Mouse (Mus musculus) spleen, adult 18-20 months (tissue): ENCODE measurements around the gene Nav3.

Experiments
- DNase-seq, 2 experiments: peaks; one replicate each; pipeline ENCODE4 v3.0.0; 2022; ENCODE audit warnings: mixed read lengths in 2 of 2

The Nav3 gene

DNA sequence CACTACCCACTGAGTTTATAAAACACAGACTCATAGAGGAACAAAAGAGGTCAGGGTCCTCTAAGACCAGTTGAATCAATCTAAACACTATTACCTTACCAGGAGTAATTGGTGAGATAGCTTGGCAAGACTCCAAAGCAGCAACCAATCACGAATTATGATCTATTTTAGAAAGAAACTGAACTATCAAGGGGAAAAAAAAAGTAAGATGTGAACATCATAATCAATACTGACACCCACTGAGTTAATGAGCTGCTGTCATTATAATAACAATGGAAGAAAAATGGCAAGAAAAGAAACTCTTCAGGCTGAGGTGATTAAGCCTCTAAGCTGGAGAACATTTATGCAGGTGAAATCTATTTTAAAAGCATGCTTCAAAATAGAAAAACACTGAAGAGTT lies 653.8 kb downstream of the Nav3 start:
- DNase-seq, result no peak

DNA sequence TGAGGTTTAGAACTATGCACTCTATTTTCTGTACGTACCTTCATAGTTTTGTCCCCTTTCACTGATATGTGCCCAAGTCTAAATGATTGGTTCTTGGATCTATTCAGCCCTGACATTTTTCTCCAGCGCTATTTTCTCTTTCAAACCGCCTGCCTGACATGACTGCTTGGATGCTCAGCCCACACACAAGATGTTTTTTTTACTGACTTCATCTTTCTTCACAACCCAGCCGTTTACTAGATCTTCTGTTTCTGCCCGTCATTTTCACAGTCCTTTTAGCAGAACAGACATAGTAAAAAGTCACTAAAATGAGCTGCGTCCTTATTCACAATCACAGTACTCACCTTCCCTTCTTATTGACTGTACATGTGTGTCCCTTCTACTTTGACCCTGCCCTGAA lies 656.8 kb downstream of the Nav3 start:
- DNase-seq, result no peak

DNA sequence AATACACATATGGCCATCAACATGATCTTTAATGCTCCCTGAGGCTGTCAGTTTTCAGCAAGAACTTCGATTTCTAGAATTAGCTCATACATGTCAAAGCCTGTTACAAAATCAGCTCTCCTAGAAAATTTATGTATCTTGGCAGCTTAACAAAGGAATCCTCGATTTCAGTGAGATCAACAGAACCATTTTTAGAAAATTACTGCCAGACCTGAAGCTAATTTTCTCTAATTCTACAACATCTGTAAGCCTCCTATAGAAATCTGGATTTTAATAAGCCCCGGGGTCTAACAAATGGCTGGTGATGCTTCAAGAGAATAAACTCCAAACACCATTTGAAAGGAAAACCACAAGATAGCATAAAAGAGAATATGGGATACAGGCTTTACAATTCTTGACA lies 659.0 kb downstream of the Nav3 start:
- no peak for DNase-seq

DNA sequence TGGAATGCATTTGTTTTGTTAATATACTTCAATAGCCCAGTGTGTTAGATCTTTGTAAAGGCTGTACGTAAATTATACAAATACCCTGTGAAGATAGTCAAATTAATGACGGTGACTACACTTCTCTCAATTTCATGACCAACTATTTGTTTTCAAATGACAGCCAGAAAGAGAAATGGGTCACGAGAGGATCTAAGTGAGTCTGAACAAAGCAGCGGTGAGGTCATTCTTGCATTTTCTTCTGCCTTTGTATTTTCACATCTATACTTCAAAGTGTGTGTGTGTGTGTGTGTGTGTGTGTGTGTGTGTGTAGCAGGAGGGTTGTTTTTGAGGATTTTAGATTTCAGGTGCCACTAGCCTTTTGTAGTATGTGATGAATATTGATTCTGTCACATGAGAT lies 662.5 kb downstream of the Nav3 start:
- DNase-seq, result no peak

DNA sequence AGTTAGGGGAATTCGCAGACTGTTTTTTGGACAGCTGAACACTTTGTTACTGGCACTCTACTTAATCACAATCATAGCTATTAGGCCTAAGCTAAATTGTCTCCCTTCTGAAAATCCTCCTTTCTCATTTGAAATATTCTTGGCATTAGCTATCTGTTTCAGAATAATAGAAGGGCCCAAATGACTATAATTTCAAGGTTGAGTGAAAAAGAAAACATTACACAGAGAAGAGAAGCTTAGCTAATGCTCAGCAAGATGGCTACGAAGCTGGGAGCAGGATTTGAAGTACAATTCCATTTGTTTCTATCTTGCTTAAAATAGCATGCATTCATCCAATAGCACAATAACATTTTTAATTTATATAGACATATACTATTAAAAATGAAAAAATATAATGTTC lies 667.3 kb downstream of the Nav3 start:
- no peak for DNase-seq

DNA sequence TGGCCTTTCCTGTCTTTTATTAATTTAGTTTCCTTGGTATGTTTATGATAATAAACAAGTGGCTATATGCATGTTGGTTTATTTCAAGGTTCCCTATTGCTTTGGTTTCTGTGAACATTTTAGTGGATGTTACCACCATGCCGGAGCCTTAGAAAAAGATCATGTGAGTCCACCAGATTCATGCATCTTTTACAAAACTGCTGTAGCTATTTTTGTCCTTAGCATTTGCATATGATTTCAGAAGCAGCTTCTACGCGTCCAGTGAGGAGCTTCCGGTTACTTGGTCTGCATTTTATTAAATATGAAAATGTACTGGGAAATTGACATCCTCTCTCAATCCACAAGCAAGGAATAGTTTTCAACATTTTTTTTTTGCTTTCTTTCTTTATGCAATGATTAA lies 676.9 kb downstream of the Nav3 start:
- no peak for DNase-seq

DNA sequence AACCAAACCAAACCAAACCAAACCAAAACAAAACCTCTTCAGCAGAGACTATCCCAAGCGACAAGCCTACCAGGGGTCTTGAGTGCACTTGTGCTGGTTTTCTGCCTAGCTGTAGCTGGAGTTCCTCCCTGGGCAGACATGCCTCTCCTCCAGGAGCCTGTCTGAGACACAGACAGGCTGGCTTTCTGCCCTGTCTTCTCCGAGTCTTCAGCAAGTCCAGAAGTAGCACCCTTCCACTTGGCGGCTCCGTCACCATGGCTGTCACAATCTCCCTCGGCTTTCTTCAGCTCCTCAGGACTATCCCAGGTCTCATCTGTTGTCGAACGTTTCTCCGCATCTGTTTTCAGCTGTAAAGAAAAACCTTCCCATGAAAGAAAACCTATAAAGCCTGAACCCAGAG lies 686.9 kb downstream of the Nav3 start:
- DNase-seq, result no peak

DNA sequence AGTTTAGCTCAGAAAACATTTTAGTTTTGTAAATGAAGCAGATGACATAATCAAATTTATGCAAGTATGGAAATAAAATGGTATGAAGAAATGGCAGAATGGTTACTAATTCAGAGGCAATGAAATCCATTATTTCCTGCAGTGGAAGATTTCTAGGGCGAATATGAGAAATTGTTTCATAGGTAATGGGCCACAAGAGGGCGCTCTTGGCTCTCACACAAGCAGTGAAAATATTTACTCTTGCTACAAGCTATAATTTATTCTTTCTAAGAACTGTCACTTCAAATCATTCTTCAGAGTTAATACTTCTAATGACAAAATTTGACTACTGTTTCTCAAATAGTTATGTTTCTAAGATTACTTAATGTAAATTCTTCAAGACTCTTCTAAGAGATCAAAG lies 690.4 kb downstream of the Nav3 start:
- DNase-seq, result peak in 1 of 2 experiments; percentile 4

DNA sequence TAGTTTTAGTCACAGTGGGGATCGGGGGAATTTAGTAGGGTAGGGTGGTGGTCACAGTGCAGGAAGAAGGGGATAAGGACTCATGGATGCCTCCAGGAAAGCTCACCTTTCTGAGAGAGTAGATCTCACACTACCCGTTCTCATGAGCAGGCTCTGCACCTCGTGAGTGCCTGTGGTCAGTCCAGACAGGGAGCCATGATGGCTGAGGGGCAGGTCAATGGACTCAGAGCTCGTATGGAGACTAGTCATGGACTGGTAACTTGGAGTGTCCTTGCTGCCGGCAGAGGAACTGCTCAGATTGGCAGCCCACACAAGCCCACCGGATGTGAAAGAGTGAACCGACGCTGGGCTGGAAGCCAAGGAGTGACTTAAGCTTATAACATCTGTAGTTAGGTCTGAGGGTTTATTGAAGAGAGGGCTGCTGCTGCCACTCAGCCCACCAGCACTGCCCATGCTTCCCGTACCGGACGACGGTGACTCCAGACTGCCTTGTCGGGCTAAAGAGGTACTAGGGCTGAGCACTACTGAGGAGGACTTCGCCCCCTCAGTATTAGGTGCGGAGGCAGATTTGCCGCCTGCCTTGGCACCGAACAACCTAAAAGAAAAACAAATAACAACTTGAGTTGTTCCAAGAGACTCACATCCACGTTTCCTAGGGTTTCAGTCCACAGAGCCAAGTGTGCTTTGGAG lies 691.4 kb downstream of the Nav3 start:
- no peak for DNase-seq

DNA sequence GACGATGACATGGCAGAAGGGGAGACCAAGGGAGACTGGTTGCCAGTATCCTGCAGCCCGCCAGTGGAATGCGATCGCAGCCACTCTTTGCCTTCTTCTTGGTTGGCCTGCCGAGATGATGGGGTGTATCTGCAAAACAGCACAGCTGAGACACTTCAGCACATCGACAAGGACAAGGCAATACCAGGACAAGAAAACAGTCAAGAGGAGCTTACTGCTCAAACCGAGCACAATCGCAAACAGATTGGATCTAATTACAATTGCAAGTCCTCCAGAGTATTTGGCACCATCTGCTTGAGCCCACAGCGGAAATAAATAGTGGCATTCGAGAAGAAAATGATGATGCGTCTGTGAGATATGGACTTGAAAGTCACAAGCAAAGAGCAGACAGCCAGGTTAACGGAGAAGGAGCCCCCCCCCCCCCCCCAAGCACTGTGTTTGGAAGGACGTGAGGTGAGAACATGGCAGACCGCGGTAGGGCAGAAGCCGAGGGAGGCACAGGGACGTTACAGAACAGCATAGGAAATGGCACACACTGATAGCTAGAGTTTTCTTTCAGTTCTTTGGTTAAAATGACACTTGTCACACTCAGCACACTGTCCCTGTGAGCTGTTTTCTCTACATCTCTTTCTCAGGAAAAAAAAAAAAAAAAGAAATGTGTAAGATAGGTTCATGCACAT lies 696.9 kb downstream of the Nav3 start:
- DNase-seq, result no peak

DNA sequence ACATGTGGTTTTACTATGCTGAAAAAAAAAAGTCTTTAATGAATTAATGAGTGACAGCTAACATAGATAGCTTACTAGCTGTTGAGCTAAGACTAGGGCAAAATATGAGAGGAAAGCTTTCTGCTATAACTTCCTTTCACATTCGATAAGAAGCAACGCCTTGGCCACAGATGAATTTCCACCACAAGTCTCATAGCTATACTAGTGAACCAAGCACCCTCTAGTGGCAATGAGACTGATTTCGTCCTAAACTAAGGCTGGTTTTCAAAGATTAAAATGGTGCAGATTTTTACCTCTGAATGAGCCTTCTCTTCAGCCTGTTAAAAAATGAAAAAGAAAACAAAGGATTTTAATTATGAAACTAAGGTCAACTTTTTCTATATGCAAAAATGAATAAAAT lies 709.1 kb downstream of the Nav3 start:
- no peak for DNase-seq

DNA sequence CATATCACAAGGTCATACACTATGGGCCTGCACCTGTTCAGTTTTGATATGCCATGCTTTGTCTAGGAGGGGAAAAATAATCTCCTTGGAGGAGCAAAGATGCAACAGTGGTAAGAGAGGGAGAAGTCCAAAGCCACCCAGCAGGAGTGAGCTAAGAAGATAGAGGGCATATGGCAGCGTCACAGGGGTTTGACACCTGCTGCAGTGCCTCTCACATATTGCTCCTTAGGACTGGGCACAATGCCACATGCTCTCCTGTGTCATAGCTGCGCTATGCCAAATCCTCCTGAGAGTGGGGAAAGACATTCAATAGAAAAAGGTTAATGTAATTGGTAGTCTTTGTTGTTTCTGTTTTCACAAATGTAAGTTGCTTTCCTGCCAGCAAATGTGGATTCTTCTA lies 714.3 kb downstream of the Nav3 start:
- DNase-seq, result no peak

DNA sequence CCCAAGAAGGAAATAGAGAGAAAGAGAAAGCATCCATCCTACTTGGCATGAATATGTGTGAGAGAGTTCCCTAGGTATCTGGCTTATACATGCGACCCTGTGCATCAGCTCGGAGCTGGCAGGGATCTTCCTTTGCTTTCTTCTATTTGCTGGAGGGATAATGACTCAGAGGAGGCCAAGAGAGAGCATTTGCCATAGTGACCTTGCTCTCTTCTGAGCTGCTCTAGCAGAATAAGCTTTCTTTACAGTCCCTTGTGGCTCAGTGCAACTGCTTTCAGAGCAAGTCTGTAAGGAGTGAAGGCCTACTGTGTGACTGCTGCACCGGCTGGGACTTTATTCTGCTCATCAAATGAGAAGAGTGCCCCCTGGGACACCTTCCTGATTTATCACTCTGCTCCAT lies 715.7 kb downstream of the Nav3 start:
- DNase-seq, result no peak

DNA sequence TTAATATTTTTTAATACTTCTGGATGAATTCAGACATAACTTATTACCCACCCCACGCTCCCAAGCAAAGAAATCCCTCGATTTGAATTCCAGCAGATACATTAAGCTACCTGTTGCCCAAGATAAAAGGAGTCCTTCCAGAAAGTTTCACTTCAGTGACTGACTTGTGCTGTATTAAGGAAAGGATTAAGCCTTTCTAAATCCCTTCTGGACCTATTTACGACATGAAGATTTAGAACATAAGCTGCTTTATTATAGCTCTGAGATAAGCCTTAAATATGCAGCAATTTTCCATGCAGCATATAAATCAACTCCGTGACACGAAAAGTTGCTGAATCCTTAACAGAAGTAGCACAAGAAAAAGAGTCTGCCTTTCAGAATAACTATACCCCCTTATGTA lies 732.4 kb downstream of the Nav3 start:
- DNase-seq, result no peak

DNA sequence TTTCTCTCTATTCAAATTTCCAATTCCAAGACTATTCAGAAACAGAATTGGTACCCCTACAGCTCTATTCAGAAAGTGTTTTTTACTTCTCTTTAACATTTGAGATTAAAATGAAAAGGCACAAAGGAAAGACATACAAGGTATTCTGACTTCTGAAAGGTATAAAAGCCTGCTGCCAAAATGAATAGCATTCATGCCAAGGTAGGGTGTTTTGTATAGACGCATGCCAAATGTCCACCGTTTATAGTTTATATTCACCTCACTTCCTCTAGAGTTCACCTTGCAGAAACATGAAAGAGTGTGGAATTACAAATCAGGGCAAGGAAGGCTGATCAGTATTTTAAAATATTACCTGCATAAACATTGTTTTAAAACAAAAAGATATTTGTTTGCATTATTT lies 737.2 kb downstream of the Nav3 start:
- no peak for DNase-seq

DNA sequence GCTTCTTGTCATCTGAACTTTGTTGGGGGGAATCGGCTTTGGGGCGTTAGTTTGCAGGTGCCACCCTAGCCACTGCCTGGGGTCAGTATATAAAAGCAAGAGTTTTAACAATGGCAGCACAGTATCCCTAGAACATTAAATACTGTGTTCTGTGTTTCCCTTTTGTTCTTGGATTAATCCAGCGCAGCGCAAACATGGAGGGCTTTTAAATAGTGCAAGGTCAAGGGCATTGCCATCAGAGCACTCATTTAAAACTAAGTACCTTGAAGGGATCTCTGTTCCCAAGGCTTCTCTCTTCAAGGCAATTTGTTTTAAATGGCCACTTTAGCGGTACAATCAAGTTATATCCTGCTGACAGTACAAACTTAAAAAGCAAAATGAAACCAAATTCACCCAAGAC lies 737.6 kb downstream of the Nav3 start:
- DNase-seq, result no peak

DNA sequence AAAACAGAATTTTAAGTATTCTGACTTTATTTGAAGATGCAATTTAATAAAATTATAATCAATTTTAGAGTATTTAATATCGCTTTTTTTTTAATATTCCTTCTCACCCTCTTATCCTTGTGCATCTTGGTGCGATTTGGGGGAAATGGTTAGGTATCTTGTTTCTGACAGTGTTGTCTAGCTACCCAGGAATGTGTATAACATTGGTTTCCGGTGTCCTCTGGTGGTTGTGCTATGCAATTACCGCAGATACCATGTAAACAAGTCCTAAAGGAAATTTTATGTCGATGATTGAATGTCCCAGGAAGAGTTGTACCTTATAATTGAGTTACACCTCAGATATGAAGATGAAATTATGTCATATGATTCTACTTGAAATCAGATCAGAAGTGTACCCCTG lies 743.0 kb downstream of the Nav3 start:
- DNase-seq, result no peak

DNA sequence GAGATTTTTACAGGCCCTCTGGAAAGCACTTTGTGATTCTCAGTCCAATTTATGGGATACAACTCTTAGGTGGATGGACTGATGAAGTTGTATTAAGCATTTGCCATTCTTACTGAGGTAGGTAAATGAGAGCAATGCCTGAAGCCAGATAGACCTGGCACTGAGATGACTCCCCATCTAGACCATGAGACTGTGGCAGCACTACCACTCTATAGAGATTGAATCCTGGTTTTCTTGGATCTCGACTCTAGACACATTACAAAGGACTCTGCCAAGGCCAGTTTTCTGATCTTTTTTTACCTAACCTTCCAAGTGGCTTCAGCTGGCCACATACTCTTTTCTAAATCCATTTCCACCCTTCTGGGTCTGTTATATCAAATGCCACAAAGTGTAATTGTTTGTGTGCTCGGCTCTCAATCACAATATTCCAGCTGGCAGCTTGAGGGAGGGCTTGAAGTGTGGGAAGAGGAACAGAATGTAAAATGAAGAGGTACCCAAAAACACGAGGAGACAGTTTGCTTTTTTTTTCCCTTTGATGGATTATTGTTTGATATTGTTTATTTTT lies 756.2 kb downstream of the Nav3 start:
- DNase-seq, result no peak

DNA sequence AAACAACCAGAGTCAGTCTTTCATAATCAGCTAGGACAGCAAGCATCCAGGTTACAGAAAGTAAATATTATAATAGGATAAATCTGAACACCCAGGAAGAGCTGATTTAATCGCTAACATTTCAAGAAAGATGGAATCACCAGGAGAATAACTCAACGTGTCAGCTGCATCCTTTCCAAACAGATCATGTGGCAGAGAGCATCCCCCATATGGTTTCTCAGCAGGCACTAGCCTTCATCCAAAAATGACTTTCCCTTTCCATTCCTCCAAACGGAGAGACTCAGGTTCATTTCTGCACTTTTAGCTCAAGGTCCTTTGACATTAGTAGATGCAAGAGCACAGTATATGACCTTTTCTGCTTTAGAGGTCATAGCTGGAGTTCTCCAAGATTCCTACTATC lies 765.4 kb downstream of the Nav3 start:
- DNase-seq, result no peak

DNA sequence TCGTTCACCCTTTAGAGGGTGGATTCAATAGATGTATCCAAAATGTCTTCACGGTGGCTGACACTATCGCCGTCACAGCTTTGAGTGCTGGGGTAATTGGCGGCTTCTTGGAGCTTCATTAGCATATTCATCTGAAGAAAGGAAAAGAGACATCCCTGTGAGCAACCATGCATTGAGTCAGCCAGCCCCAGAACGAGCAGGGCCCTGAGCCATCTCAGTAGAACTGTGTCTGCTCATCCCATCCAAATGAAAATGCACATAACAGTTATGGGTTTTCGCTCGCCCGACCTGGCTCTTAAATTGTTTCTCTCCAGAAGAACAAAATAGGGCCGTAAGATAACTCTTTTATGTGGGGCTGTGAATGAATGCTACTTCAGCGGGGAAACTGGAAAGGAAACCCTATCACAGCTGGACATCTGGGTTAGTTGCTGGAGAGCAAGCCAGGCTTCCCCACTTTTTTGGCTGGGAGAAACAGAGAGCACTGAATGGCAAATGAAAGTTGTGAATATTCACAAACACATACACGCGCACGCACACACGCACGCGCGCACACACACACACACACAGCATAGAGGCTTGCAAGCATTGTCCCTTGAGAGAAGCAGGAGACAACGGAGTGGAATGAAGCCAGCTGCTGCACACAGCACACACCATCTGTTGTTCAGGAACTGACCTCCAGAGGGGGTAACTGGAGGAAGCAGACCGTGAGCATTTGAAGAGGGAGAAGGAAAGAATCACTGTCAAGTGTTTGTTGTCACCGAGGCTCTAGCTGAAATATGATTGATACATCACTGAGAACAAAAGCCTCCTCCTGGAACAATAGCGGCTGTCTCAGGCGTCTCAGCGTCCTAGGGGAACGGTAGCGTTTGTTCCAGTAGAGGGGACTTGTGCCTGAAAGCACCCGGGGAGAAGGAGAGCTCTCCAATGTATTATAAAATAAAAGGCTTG lies 771.6 kb downstream of the Nav3 start:
- DNase-seq, result no peak

DNA sequence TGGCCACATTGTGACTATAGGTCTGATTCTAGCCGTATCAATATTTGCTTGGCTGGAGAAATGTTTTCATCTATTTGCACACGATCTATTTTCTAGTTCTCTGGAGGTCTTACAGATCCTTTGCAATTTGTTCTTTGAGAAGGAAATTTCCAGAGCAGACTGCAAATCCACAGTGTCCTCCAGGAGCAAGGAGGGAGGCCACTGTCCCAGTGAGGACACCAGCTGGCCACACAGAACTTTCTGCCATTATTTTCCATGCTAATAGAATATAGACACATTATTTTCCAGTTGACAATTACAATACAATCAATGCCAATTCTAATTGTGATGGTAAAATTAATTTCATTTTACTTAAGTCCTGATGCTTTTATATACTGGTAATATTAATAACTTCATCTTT lies 783.1 kb downstream of the Nav3 start:
- no peak for DNase-seq

DNA sequence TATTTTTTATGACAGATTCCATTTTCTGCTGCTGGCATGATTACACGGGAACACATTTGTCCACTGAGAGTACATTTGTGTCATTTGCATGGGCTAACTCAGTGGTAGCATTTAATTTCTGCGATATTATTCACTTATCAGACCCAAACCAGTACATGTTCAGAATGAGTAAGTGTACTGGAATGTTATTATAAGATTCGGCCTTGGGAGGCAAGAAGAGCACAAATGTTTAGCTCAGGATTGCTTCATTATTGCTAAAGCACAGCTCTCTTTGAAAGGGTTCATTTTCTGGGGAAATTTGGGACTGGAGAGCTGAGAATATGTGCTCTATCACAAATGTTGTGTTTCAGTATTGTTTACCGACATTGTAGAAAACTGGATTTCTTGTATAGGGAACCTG lies 788.6 kb downstream of the Nav3 start:
- DNase-seq, result no peak

DNA sequence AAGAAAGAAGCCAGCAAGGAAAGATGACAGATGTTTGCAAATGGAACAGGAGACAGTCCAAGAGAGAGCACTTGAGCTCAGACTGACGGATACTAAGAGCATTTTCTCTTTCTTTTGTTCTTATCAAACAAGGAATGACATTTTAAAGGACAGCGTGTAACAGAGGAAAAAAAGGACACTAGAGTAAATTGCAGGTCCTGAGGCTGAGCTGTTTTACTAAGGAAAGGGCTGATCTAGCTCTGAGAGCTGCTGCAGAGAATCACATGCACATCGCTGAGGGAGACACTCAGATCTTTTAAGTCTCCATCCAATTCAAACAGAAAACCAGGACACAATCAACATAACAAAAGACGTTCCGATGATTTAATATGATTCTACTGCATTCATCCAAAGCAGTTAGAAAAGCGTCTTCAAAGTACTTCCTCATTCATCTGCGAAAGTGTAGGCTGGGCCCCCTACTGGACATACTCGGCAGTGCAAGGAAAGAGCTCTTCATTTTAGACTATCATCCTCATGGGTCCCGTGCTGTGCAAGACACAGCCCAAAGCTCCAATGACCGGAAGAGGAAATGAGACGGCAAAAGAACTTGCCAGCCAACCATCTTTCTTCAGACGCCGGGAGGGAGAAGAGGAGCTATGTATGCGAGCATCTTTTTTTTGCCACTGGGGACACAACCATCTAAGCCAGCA lies 791.2 kb downstream of the Nav3 start:
- peak in 1 of 2 experiments; percentile 9 for DNase-seq
